Mouse (Mus musculus) embryonic fibroblast, embryonic 13.5 days (primary cell): ENCODE measurements at regions not wholly inside any gene's neighbourhood (a gene's known extent, or its start where the extent isn't known, plus 50 kb on each side); places are given as distances from the start of the nearest gene placed in this dataset.

ENCODE experiments used
- CTCF ChIP-seq: IDR thresholded peaks from 2 replicates; pipeline ENCODE4 v1.5.1; 2011; ENCODE audit warnings: mild to moderate bottlenecking, control low read depth, low read length, moderate library complexity, borderline replicate concordance; ENCODE audit not compliant: insufficient read depth
- POLR2A ChIP-seq: IDR thresholded peaks from 2 replicates; pipeline ENCODE4 v1.6.1; 2011; ENCODE audit warnings: low read depth, mild to moderate bottlenecking, control low read depth, low read length, moderate library complexity

- no peak for TF ChIP-seq POLR2A
- no peak for TF ChIP-seq CTCF
Observed at GRCm38 (mm10) chr5:133884593-133884992, 214.9 kb upstream of the Castor2 start.
